In genomic region chr1:155737809-155738383, GRCm38 (mm10) we compare ENCODE assay signal across 13 mouse cellular contexts. TPM values are rescaled to one million over a fixed set of nuclear protein-coding genes. Genes with fewer than 3 reads are reported as not detected.
A peak's percentile ranks its signal among the peaks of the same experiment; 100 is the strongest.
DNase-seq lines count a peak whose midpoint lies in the region; ATAC-seq and TF ChIP-seq lines count a peak whose summit lies in the region.
"Had no signal": no experiment of that assay in that cellular context is flagged by ENCODE, and none has a peak within 500 bp of the region (broad histone marks: within the 10 kb centered on the region; RNA-seq: fewer than 3 reads in every experiment).

No protein-coding gene starts in this region.

- under 1% methylated on average over 25 of the region's 25 CpGs for WGBS in hindbrain, embryonic 10.5 days
- under 1% methylated on average over 25 of the region's 25 CpGs for whole genome bisulfite sequencing in hindbrain, embryonic 16.5 days
- 2% methylated on average over 25 of the region's 25 CpGs for WGBS in liver, postnatal 0 days (ENCODE audit: insufficient replicate concordance)
- under 1% methylated on average over 25 of the region's 25 CpGs for WGBS in forebrain, embryonic 11.5 days

- ATAC-seq in hindbrain, embryonic 16.5 days, result no peak
- no peak for ATAC-seq in liver, postnatal 0 days
- no peak for ATAC-seq in forebrain, embryonic 11.5 days (replicated peaks; ENCODE audit: low FRiP score)
- ATAC-seq: forebrain, postnatal 0 days had no signal

- peak overlapping the region; percentile 10; the same call in 1 of the 2 replicates for H3K4me3 ChIP-seq in hindbrain, embryonic 10.5 days
- no peak overlapping the region for H3K4me3 ChIP-seq in hindbrain, embryonic 16.5 days (ENCODE audit: low read length)
- H3K4me3 ChIP-seq in ES-Bruce4 (ENCODE audit: low read depth, low read length), result peak overlapping the region; percentile 27; the same call in 1 of the 2 replicates
- peak overlapping the region; percentile 8; the same call in 1 of the 2 replicates for H3K4me3 ChIP-seq in liver, postnatal 0 days (ENCODE audit: low read depth, low read length)
- no peak overlapping the region for H3K4me3 ChIP-seq in forebrain, embryonic 11.5 days (ENCODE audit: low read depth, low read length)

- H3K4me2 ChIP-seq in hindbrain, embryonic 16.5 days (ENCODE audit: low read length), result no peak overlapping the region
- peak overlapping the region; percentile 30; the same call in 1 of the 2 replicates for H3K4me2 ChIP-seq in liver, postnatal 0 days (ENCODE audit: low read depth, low read length)
- no peak overlapping the region for H3K4me2 ChIP-seq in forebrain, embryonic 11.5 days (ENCODE audit: low read depth, low read length, severe bottlenecking)
- H3K4me2 ChIP-seq: limb, embryonic 15.5 days had no signal

- no peaks in the 10 kb centered on the region for H3K36me3 ChIP-seq in hindbrain, embryonic 10.5 days
- no peaks in the 10 kb centered on the region for H3K36me3 ChIP-seq in hindbrain, embryonic 16.5 days (ENCODE audit: control insufficient read depth, insufficient read depth, low read length)
- no peaks in the 10 kb centered on the region for H3K36me3 ChIP-seq in ES-Bruce4 (ENCODE audit: control insufficient read depth, insufficient read depth, low read length, poor library complexity, severe bottlenecking)
- no peaks in the 10 kb centered on the region for H3K36me3 ChIP-seq in liver, postnatal 0 days (replicated peaks; ENCODE audit: insufficient read depth, low read length)
- H3K36me3 ChIP-seq in forebrain, embryonic 11.5 days (ENCODE audit: control insufficient read depth, insufficient read depth, low read length), result no peaks in the 10 kb centered on the region
- H3K36me3 ChIP-seq: limb, embryonic 15.5 days had no signal

- H3K27ac ChIP-seq in hindbrain, embryonic 10.5 days, result no peak overlapping the region
- H3K27ac ChIP-seq in hindbrain, embryonic 16.5 days (ENCODE audit: low read depth, low read length), result no peak overlapping the region
- H3K27ac ChIP-seq in ES-Bruce4 (ENCODE audit: insufficient read depth, low read length), result no peak overlapping the region
- no peak overlapping the region for H3K27ac ChIP-seq in liver, postnatal 0 days (ENCODE audit: low read depth)
- no peak overlapping the region for H3K27ac ChIP-seq in forebrain, embryonic 11.5 days (ENCODE audit: low read depth, low read length)
- H3K27ac ChIP-seq: limb, embryonic 15.5 days had no signal

- peak; percentile 49 for DNase-seq in hindbrain, embryonic 10.5 days (ENCODE audit: low spot score)
- DNase-seq in ZHBTc4 (ENCODE audit: low read depth, low spot score), result peak; percentile 28
- DNase-seq in liver, postnatal 0 days, result no peak
- DNase-seq in forebrain, embryonic 11.5 days (ENCODE audit: low spot score), result no peak
- DNase-seq in cerebellum, adult 8-10 months, result no peak
- DNase-seq: cerebellum, postnatal 14 days; forebrain, postnatal 0 days; kidney, adult 8-10 months; layer of hippocampus, postnatal 36 days; thymus, adult 18-20 months had no signal

- TF ChIP-seq CTCF in ES-Bruce4 (IDR thresholded peaks at IDR 0.05; ENCODE audit: low read depth, low read length), result no peak
- no peak for TF ChIP-seq CTCF in liver, postnatal 0 days (IDR thresholded peaks at IDR 0.05; ENCODE audit: low read depth)

- peaks cover 40% of the 10 kb centered on the region for H3K4me1 ChIP-seq in hindbrain, embryonic 10.5 days (replicated peaks)
- peaks cover 26% of the 10 kb centered on the region for H3K4me1 ChIP-seq in hindbrain, embryonic 16.5 days (ENCODE audit: control insufficient read depth, insufficient read depth, low read depth, low read length)
- H3K4me1 ChIP-seq in ES-Bruce4 (ENCODE audit: control insufficient read depth, insufficient read depth, low read length), result no peaks in the 10 kb centered on the region
- H3K4me1 ChIP-seq in liver, postnatal 0 days (ENCODE audit: insufficient read depth), result peaks cover 22% of the 10 kb centered on the region
- H3K4me1 ChIP-seq in forebrain, embryonic 11.5 days (replicated peaks; ENCODE audit: control insufficient read depth, insufficient read depth, low read length), result peaks cover 21% of the 10 kb centered on the region

- no peaks in the 10 kb centered on the region for H3K9me3 ChIP-seq in hindbrain, embryonic 10.5 days
- no peaks in the 10 kb centered on the region for H3K9me3 ChIP-seq in hindbrain, embryonic 16.5 days (ENCODE audit: control insufficient read depth, low read length)
- no peaks in the 10 kb centered on the region for H3K9me3 ChIP-seq in ES-Bruce4 (replicated peaks; ENCODE audit: control insufficient read depth, insufficient read depth, low read length, poor library complexity, severe bottlenecking)
- H3K9me3 ChIP-seq in liver, postnatal 0 days (ENCODE audit: low read length), result no peaks in the 10 kb centered on the region
- H3K9me3 ChIP-seq in forebrain, embryonic 11.5 days (ENCODE audit: control insufficient read depth, low read length), result no peaks in the 10 kb centered on the region
- H3K9me3 ChIP-seq: limb, embryonic 15.5 days had no signal

- no peak for TF ChIP-seq EP300 in ES-Bruce4 (IDR thresholded peaks at IDR 0.05; ENCODE audit: insufficient read depth, low read depth, low read length)
- no peak for TF ChIP-seq EP300 in liver, postnatal 0 days (IDR thresholded peaks at IDR 0.05; ENCODE audit: low read depth)

- peaks cover 100% of the 10 kb centered on the region for H3K27me3 ChIP-seq in hindbrain, embryonic 10.5 days (ENCODE audit: insufficient read depth, poor library complexity, severe bottlenecking)
- H3K27me3 ChIP-seq in hindbrain, embryonic 16.5 days (replicated peaks; ENCODE audit: control insufficient read depth, insufficient read depth, low read length), result peaks cover 64% of the 10 kb centered on the region
- H3K27me3 ChIP-seq in ES-Bruce4 (ENCODE audit: control insufficient read depth, insufficient read depth, low read length, poor library complexity, severe bottlenecking), result peaks cover 50% of the 10 kb centered on the region
- peaks cover 97% of the 10 kb centered on the region for H3K27me3 ChIP-seq in liver, postnatal 0 days (ENCODE audit: insufficient read depth, low read length)
- peaks cover 98% of the 10 kb centered on the region for H3K27me3 ChIP-seq in forebrain, embryonic 11.5 days (ENCODE audit: control insufficient read depth, insufficient read depth, low read length)

- TF ChIP-seq POLR2A in ES-Bruce4 (IDR thresholded peaks at IDR 0.05; ENCODE audit: insufficient read depth, low read length), result no peak

- no peak overlapping the region for H3K9ac ChIP-seq in hindbrain, embryonic 16.5 days (ENCODE audit: low read depth, low read length)
- H3K9ac ChIP-seq in ES-Bruce4 (ENCODE audit: low read depth, poor library complexity, severe bottlenecking), result no peak overlapping the region
- no peak overlapping the region for H3K9ac ChIP-seq in liver, postnatal 0 days (replicated peaks)
- no peak overlapping the region for H3K9ac ChIP-seq in forebrain, embryonic 11.5 days (ENCODE audit: low read length)
- H3K9ac ChIP-seq: forebrain, postnatal 0 days; limb, embryonic 15.5 days had no signal

RNA-seq across cellular contexts. Expression of gene Lhx4, which starts 13.6 kb away (rescaled TPM):
- 5.7 and 11.6 TPM in 2 replicates for polyA plus RNA-seq in hindbrain, embryonic 10.5 days (2016; fragmentation: Nextera tagmentation; extraction: Ambion mirVana)
- 1.7 and 2.3 TPM in 2 replicates for polyA plus RNA-seq in hindbrain, embryonic 16.5 days (2015; fragmentation: Nextera tagmentation; extraction: Ambion mirVana)
- not detected in 2 replicates for polyA plus RNA-seq in ES-Bruce4 (2011; ENCODE audit: insufficient read depth, insufficient read length, low read depth, missing spikeins)
- not detected in 2 replicates for polyA plus RNA-seq in liver, postnatal 0 days (2015; fragmentation: Nextera tagmentation; extraction: Ambion mirVana)
- polyA plus RNA-seq in forebrain, embryonic 11.5 days (2014; fragmentation: Nextera tagmentation; extraction: Ambion mirVana), result 0.07 and 0.08 TPM in 2 replicates

Comparison
In these comparisons a context has a peak if more than half of its experiments do, and no peak if none do; other contexts are left out.
1. H3K4me3 ChIP-seq: peak in hindbrain, embryonic 10.5 days (single experiment), ES-Bruce4 (single experiment) and liver, postnatal 0 days (single experiment); none in hindbrain, embryonic 16.5 days (single experiment) and forebrain, embryonic 11.5 days (single experiment).
2. DNase-seq: peak in hindbrain, embryonic 10.5 days (single experiment) and ZHBTc4 (single experiment); none in liver, postnatal 0 days (single experiment), forebrain, embryonic 11.5 days (single experiment) and cerebellum, adult 8-10 months (single experiment).